Mouse (Mus musculus) kidney, postnatal 0 days (tissue): ENCODE data around the gene Lnpep. TPM values are rescaled to one million over a fixed set of nuclear protein-coding genes. Genes with fewer than 3 reads are reported as not detected.

Experiments
- ATAC-seq: fragments of 200-750 bp; cut with Nextera tagmentation; replicated peaks from 2 replicates; pipeline ENCODE4 v1.8.0; 2017; ENCODE audit warnings: low read depth, moderate number of reproducible peaks, moderate TSS enrichment, moderate library complexity; ENCODE audit not compliant: low FRiP score
- DNase-seq: peaks from one replicate; pipeline ENCODE4 v3.0.0-alpha.2; 2016; ENCODE audit warnings: low spot score
- H3K27ac ChIP-seq: fragments of 300-500 bp; sonication (generic); 2 replicates; pipeline ENCODE4 v1.5.1; 2014; ENCODE audit warnings: mild to moderate bottlenecking
- H3K27me3 ChIP-seq: fragments of 300-500 bp; sonication (generic); 2 replicates; pipeline ENCODE4 v1.6.1; 2014; ENCODE audit warnings: low read length, mixed read lengths; ENCODE audit not compliant: insufficient read depth
- H3K36me3 ChIP-seq: fragments of 300-500 bp; sonication (generic); 2 replicates; pipeline ENCODE4 v1.6.1; 2014; ENCODE audit warnings: low read length, mixed read lengths; ENCODE audit not compliant: insufficient read depth
- H3K4me1 ChIP-seq: fragments of 300-500 bp; sonication (generic); replicated peaks from 2 replicates; pipeline ENCODE4 v1.6.1; 2014; ENCODE audit warnings: antibody characterized with exemption, low read length, mixed read lengths; ENCODE audit not compliant: insufficient read depth
- H3K4me2 ChIP-seq: fragments of 300-500 bp; sonication (generic); 2 replicates; pipeline ENCODE4 v1.6.1; 2014; ENCODE audit warnings: mild to moderate bottlenecking, low read length, moderate library complexity, mixed read lengths
- H3K4me3 ChIP-seq: fragments of 300-500 bp; sonication (generic); replicated peaks from 2 replicates; pipeline ENCODE4 v1.5.1; 2014; ENCODE audit warnings: low read depth, low read length
- H3K9ac ChIP-seq: fragments of 300-500 bp; sonication (generic); 2 replicates; pipeline ENCODE4 v1.6.1; 2014; ENCODE audit warnings: low read depth, low read length
- H3K9me3 ChIP-seq: fragments of 300-500 bp; sonication (generic); replicated peaks from 2 replicates; pipeline ENCODE4 v1.6.1; 2016; ENCODE audit warnings: low read length, inconsistent platforms, mixed read lengths
- CTCF ChIP-seq: IDR thresholded peaks from 2 replicates; pipeline ENCODE4 v1.5.1; 2016; ENCODE audit warnings: antibody characterized with exemption, low read depth, mild to moderate bottlenecking, moderate library complexity
- WGBS: fragments of 180-500 bp; shearing (Covaris S2); extraction: QIAGEN DNeasy Blood & Tissue Kit; methylation state at CpG from one replicate; pipeline ENCODE4 v1.1.7; 2014; 5-methylcytosine and 5-hydroxymethylcytosine counted together
- polyA plus RNA-seq: library from polyadenylated mRNA; unstranded; fragments of >200 nt; fragmentation: Nextera tagmentation; extraction: Ambion mirVana; gene quantifications from 2 replicates; pipeline ENCODE4 v1.2.1, GENCODE M21; 2015

Gene Lnpep
- polyA plus RNA-seq, 1 experiment from 2014 or later = 6.3 TPM

GRCm38 (mm10) chr17:17602330-17602729, 22.5 kb downstream of the Lnpep start:
- Histone ChIP-seq H3K27ac (0 out of 2 replicates have a peak overlapping the region, but pooled peaks have one; percentile 13), H3K9ac (no peak overlapping the region), H3K36me3 (no peaks in the 10 kb centered on the region), H3K9me3 (no peaks in the 10 kb centered on the region), H3K4me3 (no peak overlapping the region), H3K4me2 (no peak overlapping the region), H3K27me3 (no peaks in the 10 kb centered on the region), H3K4me1 (no peaks in the 10 kb centered on the region; the same call in 1 of the 2 replicates)
- no peak for DNase-seq
- ATAC-seq = no peak
- WGBS = 61% methylated on average over 4 of the region's 4 CpGs
- TF ChIP-seq CTCF = no peak

DNA sequence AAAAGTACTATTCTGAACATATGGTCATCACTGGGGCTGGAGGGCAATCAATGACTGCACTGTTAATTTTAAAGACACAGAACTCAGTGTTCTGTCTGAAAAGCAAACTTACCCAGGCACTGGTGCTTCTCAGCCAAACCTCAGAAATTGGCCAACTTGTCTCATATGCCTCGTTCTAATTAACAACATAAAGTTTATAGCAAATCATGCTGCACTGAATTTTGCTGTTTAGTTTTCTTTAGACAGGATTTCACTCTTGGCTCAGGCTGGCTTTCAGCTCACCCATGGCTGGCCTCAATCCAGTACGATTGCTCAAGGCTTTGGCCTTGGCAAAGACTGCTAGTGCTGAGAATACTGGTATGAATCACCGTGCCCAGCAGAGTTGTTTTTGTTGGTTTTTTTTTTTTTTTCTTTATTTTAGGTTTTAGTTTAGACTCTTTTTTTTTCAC, 24.0 kb downstream of the Lnpep start:
- no peak for ATAC-seq

GRCm38 (mm10) chr17:17600001-17600400, 24.8 kb downstream of the Lnpep start:
- H3K9ac ChIP-seq = no peak overlapping the region
- no peak overlapping the region for H3K27ac ChIP-seq
- H3K4me2 ChIP-seq = no peak overlapping the region
- no peak for ATAC-seq
- H3K4me3 ChIP-seq = no peak overlapping the region
- no peaks in the 10 kb centered on the region for H3K27me3 ChIP-seq
- H3K9me3 ChIP-seq = no peaks in the 10 kb centered on the region
- TF ChIP-seq CTCF = no peak
- DNase-seq = no peak
- H3K36me3 ChIP-seq = no peaks in the 10 kb centered on the region
- WGBS = 74% methylated on average over 1 of the region's 1 CpGs
- H3K4me1 ChIP-seq = no peaks in the 10 kb centered on the region; the same call in 1 of the 2 replicates

More for the DNA sequence above, 24.0 kb downstream of the Lnpep start:
- Histone ChIP-seq H3K9me3 (no peaks in the 10 kb centered on the region), H3K4me2 (no peak overlapping the region), H3K27ac (peak overlapping the region; percentile 54; the same call in 1 of the 2 replicates), H3K27me3 (no peaks in the 10 kb centered on the region), H3K36me3 (no peaks in the 10 kb centered on the region), H3K9ac (no peak overlapping the region), H3K4me1 (no peaks in the 10 kb centered on the region; the same call in 1 of the 2 replicates), H3K4me3 (no peak overlapping the region)
- peak; percentile 25 for DNase-seq
- WGBS = 41% methylated on average over 3 of the region's 3 CpGs
- no peak for TF ChIP-seq CTCF

GRCm38 (mm10) chr17:17598355-17598754, 26.5 kb downstream of the Lnpep start:
- Histone ChIP-seq H3K9ac (no peak overlapping the region), H3K27me3 (no peaks in the 10 kb centered on the region), H3K4me1 (no peaks in the 10 kb centered on the region; the same call in 1 of the 2 replicates), H3K36me3 (no peaks in the 10 kb centered on the region), H3K9me3 (no peaks in the 10 kb centered on the region), H3K4me3 (no peak overlapping the region), H3K27ac (no peak overlapping the region), H3K4me2 (no peak overlapping the region)
- no peak for ATAC-seq
- WGBS = 66% methylated on average over 2 of the region's 2 CpGs
- no peak for DNase-seq
- TF ChIP-seq CTCF = no peak

GRCm38 (mm10) chr17:17592926-17593325, 31.9 kb downstream of the Lnpep start:
- no peak overlapping the region for H3K27ac ChIP-seq
- TF ChIP-seq CTCF = no peak
- ATAC-seq (no peak), DNase-seq (peak; percentile 18)
- H3K36me3 ChIP-seq = no peaks in the 10 kb centered on the region
- H3K4me1 ChIP-seq = no peaks in the 10 kb centered on the region
- no peak overlapping the region for H3K4me3 ChIP-seq
- H3K9ac ChIP-seq = no peak overlapping the region
- no peak overlapping the region for H3K4me2 ChIP-seq
- no peaks in the 10 kb centered on the region for H3K27me3 ChIP-seq
- H3K9me3 ChIP-seq = no peaks in the 10 kb centered on the region
- 46% methylated on average over 1 of the region's 1 CpGs for WGBS

- no peak overlapping the region for H3K27ac ChIP-seq
- H3K4me3 ChIP-seq = no peak overlapping the region
- H3K4me1 ChIP-seq = no peaks in the 10 kb centered on the region
- no peak for TF ChIP-seq CTCF
- H3K27me3 ChIP-seq = no peaks in the 10 kb centered on the region
- no peak overlapping the region for H3K4me2 ChIP-seq
- no peak overlapping the region for H3K9ac ChIP-seq
- no peaks in the 10 kb centered on the region for H3K9me3 ChIP-seq
- 77% methylated on average over 7 of the region's 7 CpGs for WGBS
- ATAC-seq (no peak), DNase-seq (no peak)
- H3K36me3 ChIP-seq = no peaks in the 10 kb centered on the region
Measured at GRCm38 (mm10) chr17:17587333-17588047, 37.4 kb downstream of the Lnpep start.
